Mouse (Mus musculus): Measurements from ENCODE around the gene Fam102a.
"Not testable (repeated sequence)": the region's sequence is repeated elsewhere in the genome, so short reads cannot be mapped to it uniquely, and the experiment has no call there.

The Fam102a gene

GRCm38 (mm10) chr2:32534733-32535471 is at the start of gene Fam102a:
Fam102a (plus strand) TSS chr2:32535332.
- DNase-seq (ENCODE audit: low spot score), result peak; percentile 98

- DNase-seq (ENCODE audit: low spot score), result no peak
These were observed 49.4 kb upstream of the Fam102a start for GRCm38 (mm10) chr2:32485751-32486150.

DNA sequence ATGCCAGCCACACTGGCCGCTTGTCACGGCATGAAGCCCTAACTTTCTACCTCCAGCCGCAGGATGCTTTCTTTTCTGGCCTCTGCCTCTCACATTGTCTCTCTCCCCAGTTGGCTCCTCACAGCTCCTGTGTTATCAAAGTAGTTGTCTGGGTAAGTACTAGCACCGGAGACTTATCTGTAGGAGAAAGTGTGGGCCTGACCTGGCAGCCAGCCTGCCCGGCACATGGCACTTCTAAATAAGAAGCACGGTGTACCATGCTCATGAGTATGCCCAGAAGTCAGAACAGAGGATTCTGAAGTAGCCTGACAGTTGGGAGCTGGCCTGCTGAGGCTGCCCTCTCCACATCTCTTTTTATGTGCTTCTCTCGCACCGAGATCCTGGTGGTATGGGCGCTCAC is 49.0 kb upstream of the Fam102a start:
- DNase-seq (ENCODE audit: low spot score), result no peak

DNA sequence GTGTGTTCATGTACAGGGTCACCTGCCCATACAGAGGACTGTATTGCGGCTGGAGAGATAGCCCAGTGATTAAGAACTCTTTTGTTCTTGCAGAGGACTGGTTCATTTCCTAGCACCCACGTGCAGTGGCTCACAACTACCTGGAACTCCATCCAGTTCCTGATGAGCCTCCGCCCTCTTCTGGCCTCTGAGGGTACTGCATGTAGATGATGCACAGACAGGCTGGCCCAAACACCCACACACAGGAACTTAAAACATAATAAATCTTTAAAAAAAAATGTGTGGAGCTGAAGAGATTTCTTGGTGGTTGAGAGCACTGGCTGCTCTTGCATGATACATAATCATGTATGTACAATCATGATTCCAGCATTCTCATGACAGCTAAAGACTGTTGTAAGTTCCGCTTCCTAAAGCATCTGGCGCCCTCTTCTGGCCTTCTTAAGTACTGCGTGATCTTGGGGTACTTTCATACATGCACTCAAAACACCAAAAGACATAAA is 48.0 kb upstream of the Fam102a start:
- DNase-seq (ENCODE audit: low spot score), result peak; percentile 95

GRCm38 (mm10) chr2:32488679-32489078 is 46.5 kb upstream of the Fam102a start:
- peak; percentile 94 for DNase-seq (ENCODE audit: low spot score)

DNA sequence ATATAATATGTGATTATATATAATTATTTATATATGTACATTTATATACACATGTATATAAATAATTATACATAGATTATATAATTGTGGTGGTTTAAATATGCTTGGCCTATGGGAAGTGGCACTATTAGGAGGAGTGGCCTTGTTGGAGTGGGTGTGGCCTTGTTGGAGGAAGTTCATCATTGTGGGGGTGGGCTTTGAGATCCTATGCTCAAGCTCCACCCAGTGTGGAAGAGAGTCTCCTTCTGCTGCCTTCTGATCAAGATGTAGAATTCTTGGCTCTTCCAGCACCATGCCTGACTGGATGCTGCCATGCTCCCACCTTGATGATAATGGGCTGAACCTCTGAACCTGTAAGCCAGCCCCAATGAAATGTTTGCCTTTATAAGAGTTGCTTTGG is 44.4 kb upstream of the Fam102a start:
- DNase-seq (ENCODE audit: low spot score), result not testable (repeated sequence)

DNA sequence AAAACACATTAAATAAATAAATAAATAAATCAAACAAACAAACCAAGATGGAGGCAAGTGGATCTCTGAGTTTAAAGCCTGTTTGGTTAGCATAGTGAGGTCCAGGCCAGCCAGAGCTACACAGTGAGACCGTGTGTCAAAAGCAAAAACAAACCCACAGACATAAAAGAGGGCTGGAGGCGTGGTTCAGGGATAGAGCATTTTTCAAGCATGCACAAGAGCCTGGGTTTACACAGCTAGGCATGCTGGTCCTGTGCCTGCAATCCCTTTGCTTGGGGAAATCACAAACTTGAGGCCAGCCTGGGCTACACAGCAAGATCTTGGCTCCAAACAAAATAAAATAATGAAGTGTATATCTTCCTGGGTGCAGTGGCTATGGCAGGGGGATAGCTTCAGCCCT is 42.5 kb upstream of the Fam102a start:
- DNase-seq (ENCODE audit: low spot score), result no peak

GRCm38 (mm10) chr2:32493301-32493701 is 41.8 kb upstream of the Fam102a start:
- DNase-seq (ENCODE audit: low spot score), result no peak

GRCm38 (mm10) chr2:32494522-32494921 is 40.6 kb upstream of the Fam102a start:
- no peak for DNase-seq (ENCODE audit: low spot score)

DNA sequence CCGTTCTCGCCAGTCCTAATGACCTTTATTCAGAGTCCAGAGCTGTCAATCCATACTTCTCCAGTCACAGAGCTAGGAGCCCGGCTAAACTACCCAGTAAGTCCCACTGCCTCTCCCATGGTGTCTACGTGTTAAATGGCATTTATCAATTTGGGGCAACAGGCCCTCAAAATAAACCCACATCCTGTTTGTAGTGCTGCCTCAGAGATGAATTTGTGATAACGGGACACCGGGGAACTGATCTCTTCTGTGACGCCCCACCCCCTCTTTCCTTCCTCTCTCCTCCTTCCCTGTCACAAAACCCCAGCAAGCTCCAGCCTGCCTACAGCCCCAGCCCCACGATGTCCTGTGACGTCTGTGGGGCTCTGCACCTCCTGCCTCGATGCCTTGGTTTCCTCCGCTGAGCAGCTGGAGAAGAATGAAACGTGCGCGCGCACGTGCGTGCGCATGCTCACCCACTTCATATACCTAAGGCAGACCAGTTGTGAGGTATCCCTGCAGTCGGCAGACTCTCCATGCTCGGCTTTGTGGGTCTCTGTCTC is 39.9 kb upstream of the Fam102a start:
- no peak for DNase-seq (ENCODE audit: low spot score)

DNA sequence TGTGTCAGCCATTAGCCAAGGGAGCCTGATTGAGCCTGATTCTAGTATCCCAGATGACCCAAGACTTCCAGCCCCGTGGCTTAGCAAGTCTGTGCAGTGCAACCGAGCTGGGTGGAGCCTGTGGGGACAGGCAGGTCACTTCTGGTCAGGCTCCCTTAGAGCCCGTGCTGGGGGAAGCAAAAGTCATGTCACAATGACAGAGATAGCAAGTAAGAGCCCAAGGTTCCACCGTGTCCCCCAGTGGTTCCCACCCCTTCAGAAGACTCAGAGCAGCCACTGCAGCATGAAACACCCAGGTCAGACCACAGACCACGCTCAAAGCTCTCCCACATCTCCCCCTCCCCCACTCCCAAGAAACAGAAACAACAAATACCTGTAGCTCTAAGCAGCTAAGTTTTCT is 38.9 kb upstream of the Fam102a start:
- DNase-seq (ENCODE audit: low spot score), result no peak

GRCm38 (mm10) chr2:32499365-32499764 is 35.8 kb upstream of the Fam102a start:
- DNase-seq (ENCODE audit: low spot score), result no peak

- no peak for DNase-seq (ENCODE audit: low spot score)
These were observed 34.7 kb upstream of the Fam102a start for GRCm38 (mm10) chr2:32500461-32500860.

GRCm38 (mm10) chr2:32501754-32502324 is 33.3 kb upstream of the Fam102a start:
- no peak for DNase-seq (ENCODE audit: low spot score)

DNA sequence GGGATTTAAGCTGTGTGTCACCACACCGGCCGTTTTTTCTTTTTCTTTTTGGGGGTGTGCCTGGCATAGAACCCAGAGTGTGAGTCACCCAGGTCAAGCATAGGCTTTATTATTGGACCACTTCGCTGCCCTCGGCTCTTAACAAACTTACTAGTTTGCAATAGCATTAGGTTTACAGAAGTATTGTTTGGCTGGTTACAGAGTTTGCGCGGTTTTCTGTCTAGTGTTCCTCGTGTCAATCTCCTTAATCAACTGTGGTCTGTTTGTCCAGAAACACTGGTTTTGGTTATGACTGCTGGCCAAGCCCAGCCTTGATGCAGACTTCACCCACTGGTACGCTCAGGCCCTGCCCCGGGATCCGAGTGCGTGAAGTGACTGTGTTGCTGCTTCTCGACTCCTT is 32.3 kb upstream of the Fam102a start:
- no peak for DNase-seq (ENCODE audit: low spot score)

DNA sequence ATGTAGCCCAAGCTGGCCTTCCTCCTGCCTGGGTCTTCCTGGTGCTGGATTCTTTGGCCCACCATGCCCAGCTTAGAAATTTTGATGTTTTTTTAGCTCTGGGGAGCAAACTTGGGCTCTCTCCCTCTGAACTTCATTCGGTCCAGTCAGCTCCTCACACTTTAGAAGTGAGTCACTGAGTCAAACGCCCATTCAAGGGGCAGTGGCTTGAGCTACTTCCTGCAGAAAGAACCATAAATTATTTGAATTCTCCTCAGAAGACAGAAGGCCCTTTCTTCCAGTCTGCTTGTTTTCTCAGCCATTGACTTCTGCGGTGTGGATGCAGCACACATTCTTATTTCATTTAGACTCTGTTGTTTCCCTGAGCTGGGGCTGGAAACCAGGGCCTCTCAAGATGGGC is 31.5 kb upstream of the Fam102a start:
- no peak for DNase-seq (ENCODE audit: low spot score)

DNA sequence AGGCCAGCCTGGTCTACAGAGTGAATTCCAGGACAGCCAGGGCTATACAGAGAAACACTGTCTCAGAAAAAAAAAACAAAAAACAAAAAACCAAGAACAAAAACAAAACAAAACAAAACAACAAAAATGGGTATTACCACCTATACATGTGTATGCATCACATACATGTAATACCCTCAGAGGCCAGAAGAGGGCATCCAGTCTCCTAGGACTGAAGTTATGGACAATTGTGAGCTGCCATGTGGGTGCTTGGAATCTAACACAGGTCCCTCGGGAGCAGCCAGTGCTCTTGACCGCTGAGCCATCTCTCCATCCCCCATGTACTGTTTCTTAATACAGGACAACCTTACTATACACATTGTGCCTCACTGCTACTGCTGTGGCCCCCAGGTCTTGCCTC is 29.6 kb upstream of the Fam102a start:
- no peak for DNase-seq (ENCODE audit: low spot score)

DNA sequence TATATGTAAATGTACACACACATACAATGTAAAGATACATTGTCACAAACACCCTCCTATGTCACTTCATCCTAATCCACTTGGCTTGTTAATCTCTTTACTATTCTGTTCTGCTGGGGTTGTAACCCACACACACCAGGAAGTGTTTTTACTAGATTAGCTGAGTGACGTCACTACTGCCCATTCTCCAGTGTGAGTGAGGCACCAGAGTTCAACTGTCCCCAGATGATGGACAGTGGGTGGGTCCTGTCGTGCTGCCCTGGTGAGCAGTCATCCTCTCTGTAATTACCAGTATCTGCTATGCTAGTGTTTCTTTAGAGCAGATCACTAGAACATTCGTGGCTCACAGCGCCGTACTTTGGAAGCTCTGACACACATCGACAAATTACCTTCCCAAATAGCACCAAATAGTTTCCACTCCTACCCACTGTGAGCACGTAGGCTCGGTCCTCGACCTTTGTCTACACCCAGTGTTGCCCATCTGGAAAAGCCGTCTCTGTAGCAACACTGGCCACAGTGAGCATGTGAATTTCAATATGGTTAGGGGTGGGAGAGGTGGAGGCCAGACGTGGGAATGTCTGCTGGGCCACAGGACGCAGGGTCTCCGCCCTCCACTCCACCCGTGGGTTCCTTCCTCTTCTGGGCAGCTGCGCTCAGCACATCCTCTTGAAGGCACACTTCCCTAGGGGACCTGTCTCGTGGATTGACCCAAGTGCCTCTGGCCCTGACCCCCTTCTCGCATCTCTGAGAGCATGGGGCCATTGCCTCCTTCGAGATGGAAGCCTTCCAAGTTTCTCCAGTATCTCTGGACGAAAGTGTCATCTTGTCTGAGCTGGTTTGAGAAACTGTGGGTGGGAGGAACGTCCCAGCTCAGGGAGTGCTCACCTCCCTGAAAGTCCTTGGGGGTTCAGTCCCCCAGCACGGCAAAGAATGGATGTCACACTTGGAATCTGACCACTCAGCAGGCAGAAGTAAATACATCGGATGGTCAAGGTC is 28.2 kb upstream of the Fam102a start:
- DNase-seq (ENCODE audit: low spot score), result no peak

- DNase-seq (ENCODE audit: low spot score), result no peak
These were observed 27.2 kb upstream of the Fam102a start for GRCm38 (mm10) chr2:32507906-32508305.

DNA sequence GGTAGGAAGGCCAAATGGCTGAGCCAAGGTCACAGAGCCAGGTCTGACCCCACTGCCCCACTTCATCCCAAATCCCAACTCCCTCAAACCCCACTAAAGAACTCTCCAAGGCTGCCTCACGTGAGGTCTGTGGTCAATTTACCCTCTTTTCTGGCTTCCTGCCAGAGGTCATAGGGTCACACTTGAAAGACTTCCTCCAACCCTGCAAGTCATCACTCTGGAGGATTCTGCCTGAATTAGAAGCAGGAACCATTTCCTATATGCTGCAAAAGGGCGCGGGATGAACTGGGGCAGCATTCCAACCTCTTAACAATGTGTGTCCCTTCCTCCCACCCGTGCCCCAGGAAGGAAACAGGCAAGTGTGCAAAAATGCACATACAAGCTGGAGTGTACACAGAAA is 25.8 kb upstream of the Fam102a start:
- DNase-seq (ENCODE audit: low spot score), result peak; percentile 85

DNA sequence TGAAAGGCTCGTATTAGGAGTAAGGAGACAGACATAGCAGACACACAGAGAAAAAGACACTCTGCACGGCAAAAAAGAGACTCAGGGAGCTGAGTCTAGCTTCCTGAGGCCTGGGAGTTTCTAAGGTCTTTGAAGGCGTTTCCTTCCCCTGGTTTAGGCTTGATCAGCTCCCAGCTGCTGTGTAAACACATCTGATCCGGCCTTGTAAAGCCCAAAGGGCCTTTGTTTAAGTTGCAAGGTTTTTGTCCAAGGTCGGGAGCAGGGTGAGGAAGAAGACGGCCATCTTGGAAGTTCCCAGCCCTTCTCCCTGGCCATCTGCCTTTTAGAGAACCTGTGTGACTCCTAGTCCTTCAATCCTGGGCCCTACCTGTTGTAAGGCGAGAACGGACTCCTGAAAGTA is 25.2 kb upstream of the Fam102a start:
- peak; percentile 55 for DNase-seq (ENCODE audit: low spot score)

DNA sequence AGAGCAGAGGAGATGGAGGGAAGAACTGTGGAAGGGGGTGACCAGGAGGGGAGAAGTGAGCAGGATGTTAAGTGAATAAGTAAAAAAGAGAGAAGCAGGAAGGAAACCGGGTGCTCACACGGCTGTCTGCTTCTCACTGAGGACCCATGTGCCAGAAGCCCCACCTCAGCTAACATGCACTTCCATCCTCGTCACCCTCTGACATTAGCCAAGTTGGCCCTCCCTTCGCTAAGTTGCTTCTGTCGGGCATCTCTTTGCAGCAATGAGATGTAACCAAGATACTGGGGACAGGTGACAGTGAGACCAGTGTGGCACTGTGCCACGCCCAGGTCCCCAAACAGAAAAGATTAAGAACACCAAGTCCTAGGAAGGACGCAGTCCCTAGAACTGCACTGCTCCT is 22.5 kb upstream of the Fam102a start:
- no peak for DNase-seq (ENCODE audit: low spot score)
